Mouse (Mus musculus) heart, postnatal 14 days (tissue): ENCODE results near the gene Urah. TPM values are rescaled to one million over a fixed set of nuclear protein-coding genes. Genes with fewer than 3 reads are reported as not detected.

Source experiments
- DNase-seq, 2 experiments: peaks; one replicate each; pipeline ENCODE4 v3.0.0; 2021 to 2022
- intact Hi-C: fragments of 180-260 bp; cut with DNase I; formaldehyde crosslinking; loops from one replicate; pipeline ENCODE4 v1.15.1; 2025
- total RNA-seq, 2 experiments: library from RNA; stranded (reverse); gene quantifications; 2 replicates each; pipeline ENCODE4 v1.2.3; 2021

Gene Urah
- total RNA-seq, 2 experiments from 2014 or later, result not detected

- intact Hi-C loops, result loop anchor here (5.0 kb wide), 1 partner anchor 312 kb away; the partner anchor contains the start of gene Rnh1
- DNase-seq, result no peak
Observed at GRCm38 (mm10) chr7:140859997-140860396, 25.2 kb downstream of the Urah start.

GRCm38 (mm10) chr7:140860728-140861127 lies 25.9 kb downstream of the Urah start:
- no peak for DNase-seq
- intact Hi-C loops, result no loop called here

DNA sequence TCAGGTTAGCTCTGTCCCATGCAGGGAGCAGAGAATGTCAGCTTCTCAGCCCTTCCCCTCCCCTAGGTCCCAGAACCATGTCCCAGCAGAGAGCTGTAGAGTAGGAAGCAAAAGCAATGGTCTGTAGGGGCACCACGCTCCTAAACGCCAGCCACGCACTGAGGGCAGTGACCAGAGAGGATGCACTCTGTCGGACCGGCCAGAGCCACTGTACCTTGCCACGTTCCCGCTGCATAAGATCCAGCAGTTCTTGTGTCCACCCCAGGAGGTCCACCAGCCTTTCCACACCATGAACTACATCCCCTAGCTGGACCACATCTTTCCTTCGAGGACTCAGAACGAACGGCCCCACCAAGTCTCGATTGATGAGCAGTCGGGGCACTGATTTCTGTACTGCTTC lies 29.9 kb downstream of the Urah start:
- intact Hi-C loops, result no loop called here
- no peak for DNase-seq

DNA sequence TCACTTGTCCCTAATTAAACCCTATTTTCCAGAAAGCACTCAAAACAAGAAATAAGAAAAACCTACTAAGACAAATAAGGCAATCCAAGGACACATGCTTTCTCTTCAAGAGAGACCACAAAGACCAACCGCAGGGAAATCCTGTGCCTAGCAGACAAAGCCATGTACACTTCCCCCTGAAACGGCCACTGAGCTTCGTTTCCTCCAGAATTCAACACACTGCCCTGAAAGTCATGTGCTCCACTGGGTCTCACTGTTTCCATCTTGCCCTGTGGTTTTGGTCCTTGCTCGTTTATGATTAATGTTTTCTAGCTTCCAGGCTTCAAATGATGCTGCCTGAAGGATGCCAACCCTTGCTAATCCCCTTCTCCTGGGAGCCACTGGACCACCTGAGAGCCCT lies 39.4 kb downstream of the Urah start:
- intact Hi-C loops, result no loop called here
- no peak for DNase-seq

DNA sequence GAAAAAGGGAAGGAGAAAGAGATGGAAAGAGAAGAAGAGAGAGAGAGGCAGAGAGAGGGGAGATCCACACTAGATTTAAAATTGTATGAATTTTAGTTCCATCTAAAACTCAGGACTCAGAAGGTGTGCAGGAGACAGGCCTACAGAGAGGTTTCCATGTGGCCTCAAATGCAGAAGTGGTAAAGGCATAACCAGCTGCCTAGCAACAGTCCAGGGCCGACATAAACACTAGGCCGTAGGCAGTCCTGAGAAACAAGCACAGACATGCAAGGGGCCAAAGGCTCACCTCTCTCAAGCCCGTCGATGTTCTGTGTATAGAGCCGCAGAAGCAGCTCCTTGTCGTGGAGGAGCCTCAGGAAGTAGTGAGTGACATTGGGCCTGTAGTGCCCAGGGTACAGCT lies 42.5 kb downstream of the Urah start:
- DNase-seq, result no peak
- intact Hi-C loops, result no loop called here

- DNase-seq, result no peak
- intact Hi-C loops, result no loop called here
Observed at GRCm38 (mm10) chr7:140879355-140879754, 44.5 kb downstream of the Urah start.

- intact Hi-C loops, result loop anchor here (5.0 kb wide), 1 partner anchor 33 kb away; the partner anchor contains the start of genes Odf3 and Scgb1c1
- DNase-seq, result no peak
Observed at GRCm38 (mm10) chr7:140880419-140880818, 45.6 kb downstream of the Urah start.

GRCm38 (mm10) chr7:140880865-140881515 lies 46.2 kb downstream of the Urah start:
- no peak for DNase-seq
- intact Hi-C loops, result loop anchor here (1.0 to 5.0 kb wide), 2 partner anchors 24 to 34 kb away; partner anchors contain the start of genes Bet1l, Odf3 and Scgb1c1

- peak; percentile 95 to 96 for DNase-seq
- intact Hi-C loops, result loop anchor here (1.0 to 5.0 kb wide), 3 partner anchors 19 to 35 kb away; partner anchors contain the start of genes Bet1l, Cox8b, Odf3 and Scgb1c1
Observed at GRCm38 (mm10) chr7:140881696-140882468, 47.1 kb downstream of the Urah start, which contains the start of the genes Psmd13 and Sirt3. Psmd13 (plus strand) TSS chr7:140881968. Sirt3 (minus strand) TSS chr7:140882309.

DNA sequence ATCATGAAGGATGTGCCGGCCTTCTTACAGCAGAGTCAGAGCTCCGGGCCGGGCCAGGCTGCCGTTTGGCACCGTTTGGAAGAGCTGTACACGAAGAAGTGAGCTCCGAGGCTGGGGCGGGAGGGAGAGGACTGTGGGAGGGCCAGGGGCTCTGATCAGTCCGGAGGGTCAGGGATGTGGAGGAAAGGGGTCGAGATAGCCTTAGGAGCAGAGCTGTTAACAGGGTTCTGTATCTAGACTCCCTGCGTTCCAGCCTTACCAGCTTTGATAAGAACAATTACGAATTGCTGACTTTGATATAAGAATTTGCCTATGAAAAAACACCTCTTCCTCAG lies 47.6 kb downstream of the Urah start:
- intact Hi-C loops, result loop anchor here (2.0 to 5.0 kb wide), 2 partner anchors 18 to 35 kb away; partner anchors contain the start of genes Cox8b, Odf3 and Scgb1c1
- no peak for DNase-seq

Other genes starting within 250 kb of the Urah start
- not detected for gene Olfr46, start 233.7 kb upstream of the Urah start, total RNA-seq
- not detected for gene Olfr61, start 206.0 kb upstream of the Urah start, total RNA-seq
- gene Olfr53, start 188.6 kb upstream of the Urah start, total RNA-seq, result not detected
- not detected for gene Olfr539, start 175.1 kb upstream of the Urah start, total RNA-seq
- gene Olfr45, start 153.1 kb upstream of the Urah start, total RNA-seq, result not detected
- gene Olfr541, start 137.8 kb upstream of the Urah start, total RNA-seq, result not detected
- 1 to 10 TPM in 1 of 2 experiments, under 1 TPM in 1; 0.93 to 5.7 TPM for gene Cyp2e1, start 71.3 kb upstream of the Urah start, total RNA-seq
- gene Syce1, start 47.2 kb upstream of the Urah start, total RNA-seq, result not detected
- gene Zfp941, start 12.8 kb upstream of the Urah start, total RNA-seq, result under 1 TPM; 0.22 to 0.36 TPM
- 1 to 10 TPM; 6.2 to 8.4 TPM for gene Scgb1c1, start 10.5 kb downstream of the Urah start, total RNA-seq
- not detected for gene Odf3, start 12.8 kb downstream of the Urah start, total RNA-seq
- gene Gm45785, start 21.3 kb downstream of the Urah start, total RNA-seq, result not detected
- gene Ric8a, start 21.9 kb downstream of the Urah start, total RNA-seq, result 10 to 100 TPM; 23.7 to 24.5 TPM
- gene Bet1l, start 22.6 kb downstream of the Urah start, total RNA-seq, result 10 to 100 TPM; 11.3 to 12.5 TPM
- gene Psmd13, start 47.0 kb downstream of the Urah start, total RNA-seq, result 10 to 100 TPM; 92.6 to 92.8 TPM
- gene Sirt3, start 47.3 kb downstream of the Urah start, total RNA-seq, result 10 to 100 TPM; 54.6 to 56.2 TPM
- 1,000 to 10,000 TPM; 2,004 to 2,091 TPM for gene Cox8b, start 65.4 kb downstream of the Urah start, total RNA-seq
- gene Nlrp6, start 85.9 kb downstream of the Urah start, total RNA-seq, result not detected
- 1 to 10 TPM; 7.4 to 7.7 TPM for gene Pgghg, start 106.4 kb downstream of the Urah start, total RNA-seq
- under 1 TPM; 0.38 to 0.80 TPM for gene Ifitm5, start 115.3 kb downstream of the Urah start, total RNA-seq
- not detected for gene Gm45717, start 120.9 kb downstream of the Urah start, total RNA-seq
- gene Ifitm2, start 121.0 kb downstream of the Urah start, total RNA-seq, result 100 to 1,000 TPM; 130 TPM
- gene Ifitm1, start 132.2 kb downstream of the Urah start, total RNA-seq, result 1 to 10 TPM; 3.1 to 4.2 TPM
- 10 to 100 TPM; 95.6 to 96.3 TPM for gene Ifitm3, start 175.8 kb downstream of the Urah start, total RNA-seq
- 1 to 10 TPM in 1 of 2 experiments, under 1 TPM in 1; 0.34 to 1.1 TPM for gene Ifitm6, start 182.9 kb downstream of the Urah start, total RNA-seq
- not detected for gene Gm17387, start 194.1 kb downstream of the Urah start, total RNA-seq
- under 1 TPM; 0.07 to 0.14 TPM for gene B4galnt4, start 226.1 kb downstream of the Urah start, total RNA-seq
- under 1 TPM; 0.43 to 0.95 TPM for gene Pkp3, start 243.2 kb downstream of the Urah start, total RNA-seq